Mouse (Mus musculus) layer of hippocampus, adult 2 months (tissue): ENCODE measurements at regions not wholly inside any gene's neighbourhood (a gene's known extent, or its start where the extent isn't known, plus 50 kb on each side); places are given as distances from the start of the nearest gene placed in this dataset.
A peak's percentile ranks its signal among the peaks of the same experiment; 100 is the strongest.

Experiments
- DNase-seq, 2 experiments: peaks; one replicate each; pipeline ENCODE4 v3.0.0; 2022; ENCODE audit warnings: low spot score in 2 of 2
- H3K27ac ChIP-seq: fragments of 200-600 bp; 2 replicates; pipeline ENCODE4 v1.8.1; 2022
- H3K4me3 ChIP-seq: fragments of 200-600 bp; 2 replicates; pipeline ENCODE4 v1.8.1; 2022; ENCODE audit warnings: mild to moderate bottlenecking
- CTCF ChIP-seq: fragments of 200-600 bp; conservative IDR thresholded peaks from 2 replicates; pipeline ENCODE4 v1.8.1; 2022; ENCODE audit warnings: antibody characterized with exemption, mild to moderate bottlenecking, moderate library complexity

- no peak for TF ChIP-seq CTCF
- no peak overlapping the region for H3K27ac ChIP-seq
- no peak for DNase-seq
- no peak overlapping the region for H3K4me3 ChIP-seq
Observed at GRCm38 (mm10) chr19:21045565-21045964, 91.6 kb upstream of the Tmc1 start.

GRCm38 (mm10) chr19:21043958-21044357 is 90.0 kb upstream of the Tmc1 start:
- DNase-seq, result peak in 1 of 2 experiments; percentile 2
- no peak overlapping the region for H3K27ac ChIP-seq
- no peak overlapping the region for H3K4me3 ChIP-seq
- TF ChIP-seq CTCF, result no peak

DNA sequence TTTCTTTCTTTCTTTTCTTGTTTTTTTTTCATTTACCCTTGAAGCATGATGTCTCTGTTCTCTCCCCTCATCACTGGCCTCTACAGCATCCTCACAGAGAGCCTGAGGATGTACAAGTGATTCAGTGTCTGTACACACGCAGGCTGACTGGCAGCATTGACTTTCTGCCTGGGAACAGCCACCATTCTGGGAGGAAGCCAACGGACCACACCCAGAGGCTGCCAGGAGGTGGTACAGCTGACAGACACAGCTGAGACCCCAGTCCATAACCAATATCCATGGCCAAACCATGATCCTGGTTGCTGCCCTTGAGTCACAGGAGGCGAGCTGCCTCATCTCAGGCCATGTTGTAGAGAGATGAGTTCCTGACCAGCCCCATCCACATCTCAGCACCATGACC is 88.5 kb upstream of the Tmc1 start:
- DNase-seq, result peak in 1 of 2 experiments; percentile 3
- H3K4me3 ChIP-seq, result no peak overlapping the region
- no peak overlapping the region for H3K27ac ChIP-seq
- TF ChIP-seq CTCF, result no peak

GRCm38 (mm10) chr19:21037448-21038077 is 83.6 kb upstream of the Tmc1 start:
- TF ChIP-seq CTCF, result peak; percentile 85
- DNase-seq, result peak in 1 of 2 experiments; percentile 62
- H3K27ac ChIP-seq, result no peak overlapping the region
- no peak overlapping the region for H3K4me3 ChIP-seq

GRCm38 (mm10) chr19:21036507-21037425 is 82.8 kb upstream of the Tmc1 start:
- DNase-seq, result peak in 1 of 2 experiments; percentile 10

DNA sequence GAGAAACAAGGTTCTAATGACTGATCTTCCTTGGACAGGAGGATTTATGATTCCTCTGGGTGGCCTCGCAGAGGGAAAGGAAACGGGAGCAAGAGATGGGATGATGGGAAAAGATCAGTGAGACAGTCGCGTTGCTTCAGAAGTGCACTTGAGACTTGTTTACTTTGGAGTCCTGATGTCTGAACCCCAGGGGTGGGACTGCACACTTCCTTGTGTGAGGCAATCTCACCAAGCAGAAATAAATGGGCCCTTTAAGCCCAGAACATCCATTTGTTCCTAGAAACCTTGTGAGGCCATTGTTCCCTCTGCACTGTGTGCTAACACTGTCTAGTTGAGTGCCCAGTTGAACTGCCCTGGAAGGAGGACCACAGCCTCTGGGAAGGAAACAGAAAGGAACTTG is 81.5 kb upstream of the Tmc1 start:
- no peak for DNase-seq
- H3K4me3 ChIP-seq, result no peak overlapping the region
- no peak overlapping the region for H3K27ac ChIP-seq
- no peak for TF ChIP-seq CTCF

More at GRCm38 (mm10) chr19:21036507-21037425, 82.8 kb upstream of the Tmc1 start:
- no peak for TF ChIP-seq CTCF
- peak overlapping the region; percentile 57; the same call in 1 of the 2 replicates for H3K27ac ChIP-seq
- H3K4me3 ChIP-seq, result no peak overlapping the region

- no peak overlapping the region for H3K4me3 ChIP-seq
- no peak overlapping the region for H3K27ac ChIP-seq
- DNase-seq, result peak in 1 of 2 experiments; percentile 7
- no peak for TF ChIP-seq CTCF
Observed at GRCm38 (mm10) chr19:21033991-21034390, 80.0 kb upstream of the Tmc1 start.

- H3K4me3 ChIP-seq, result no peak overlapping the region
- no peak overlapping the region for H3K27ac ChIP-seq
- DNase-seq, result no peak
- no peak for TF ChIP-seq CTCF
Observed at GRCm38 (mm10) chr19:21032558-21032957, 78.6 kb upstream of the Tmc1 start.

DNA sequence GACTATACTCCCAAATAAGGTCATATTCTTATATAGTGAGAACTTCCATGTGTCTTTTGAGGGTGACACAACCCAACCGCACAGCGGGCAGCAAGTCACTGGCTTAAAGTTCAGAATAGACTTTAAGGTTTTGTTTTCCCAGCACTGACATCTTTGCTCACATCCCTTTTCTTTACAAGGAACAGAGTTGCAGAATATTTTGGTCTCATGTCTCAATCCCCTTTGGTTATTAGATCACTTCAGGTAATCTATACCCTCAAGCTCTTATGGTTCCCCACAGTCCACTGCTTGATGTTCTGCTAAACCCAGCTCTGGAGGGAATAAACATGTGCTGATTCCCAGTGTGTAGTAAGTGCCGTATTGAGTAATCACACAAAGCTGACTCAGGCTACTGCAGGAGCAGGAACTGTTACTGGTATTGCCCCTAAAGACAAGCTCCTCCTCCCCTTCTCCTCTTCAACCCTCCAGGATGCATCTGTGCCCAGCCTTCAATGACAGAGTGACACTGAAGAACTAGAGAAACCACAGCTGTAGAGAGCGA is 77.8 kb upstream of the Tmc1 start:
- no peak for TF ChIP-seq CTCF

GRCm38 (mm10) chr19:21030971-21031370 is 77.0 kb upstream of the Tmc1 start:
- Histone ChIP-seq H3K4me3 (no peak overlapping the region), H3K27ac (no peak overlapping the region)
- no peak for TF ChIP-seq CTCF
- DNase-seq, result no peak

More for the DNA sequence above, 77.8 kb upstream of the Tmc1 start:
- Histone ChIP-seq H3K27ac (no peak overlapping the region), H3K4me3 (no peak overlapping the region)
- no peak for DNase-seq

- no peak for DNase-seq
- H3K27ac ChIP-seq, result no peak overlapping the region
Observed at GRCm38 (mm10) chr19:21028981-21029380, 75.0 kb upstream of the Tmc1 start.

GRCm38 (mm10) chr19:21012391-21012790 is 58.4 kb upstream of the Tmc1 start:
- no peak for TF ChIP-seq CTCF

More at GRCm38 (mm10) chr19:21028981-21029380, 75.0 kb upstream of the Tmc1 start:
- no peak for TF ChIP-seq CTCF
- H3K4me3 ChIP-seq, result no peak overlapping the region

GRCm38 (mm10) chr19:21009607-21010006 is 55.6 kb upstream of the Tmc1 start:
- no peak for TF ChIP-seq CTCF
- H3K4me3 ChIP-seq, result no peak overlapping the region
- no peak overlapping the region for H3K27ac ChIP-seq
- no peak for DNase-seq

More at GRCm38 (mm10) chr19:21012391-21012790, 58.4 kb upstream of the Tmc1 start:
- Histone ChIP-seq H3K27ac (no peak overlapping the region), H3K4me3 (no peak overlapping the region)
- DNase-seq, result no peak
